Mouse (Mus musculus): ENCODE results near the gene Nubp2. TPM values are rescaled to one million over a fixed set of nuclear protein-coding genes. Genes with fewer than 3 reads are reported as not detected.

The Nubp2 gene
- polyA plus RNA-seq, 1 experiment = 66.5 TPM

DNA sequence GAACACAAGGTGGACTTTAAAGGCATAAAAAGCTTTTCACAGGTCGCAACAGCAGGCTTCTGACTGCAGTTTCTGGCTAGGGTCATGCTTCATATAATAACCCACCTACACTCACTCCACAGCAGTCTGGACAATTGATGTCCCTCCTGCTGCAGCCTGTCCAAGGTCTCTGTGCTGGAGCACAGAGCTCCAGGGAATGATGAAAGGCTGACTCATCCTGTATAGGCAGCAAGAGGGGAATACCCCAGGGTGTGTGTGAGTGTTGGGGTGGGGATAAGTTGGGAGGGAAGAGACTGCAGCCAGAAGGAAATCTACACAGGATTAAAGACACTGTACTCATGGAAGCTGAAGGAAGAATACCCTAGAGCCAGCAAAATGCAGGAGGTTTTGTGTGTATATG lies 43.4 kb upstream of the Nubp2 start:
- Histone ChIP-seq H3K4me3 (ENCODE audit: insufficient read depth, poor library complexity, severe bottlenecking) (no peak overlapping the region), H3K27me3 (ENCODE audit: control insufficient read depth, insufficient read depth, insufficient read length) (no peaks in the 10 kb centered on the region), H3K79me2 (ENCODE audit: control insufficient read depth, insufficient read depth) (peaks cover 87% of the 10 kb centered on the region), H3ac (ENCODE audit: control insufficient read depth, insufficient read length, low read depth) (no peak overlapping the region), H3K36me3 (ENCODE audit: control insufficient read depth, insufficient read depth) (peaks cover 45% of the 10 kb centered on the region), H3K79me3 (ENCODE audit: low read depth) (peaks cover 64% of the 10 kb centered on the region)
- TF ChIP-seq CEBPB (IDR thresholded peaks at IDR 0.05; ENCODE audit: low read depth) (peak; percentile 33), FOSL1 (IDR thresholded peaks at IDR 0.05; ENCODE audit: insufficient read depth, low read length, poor library complexity, severe bottlenecking) (peak; percentile 15), MYOG (IDR thresholded peaks at IDR 0.05; ENCODE audit: control insufficient read depth, extremely low read depth, insufficient read length) (no peak)

DNA sequence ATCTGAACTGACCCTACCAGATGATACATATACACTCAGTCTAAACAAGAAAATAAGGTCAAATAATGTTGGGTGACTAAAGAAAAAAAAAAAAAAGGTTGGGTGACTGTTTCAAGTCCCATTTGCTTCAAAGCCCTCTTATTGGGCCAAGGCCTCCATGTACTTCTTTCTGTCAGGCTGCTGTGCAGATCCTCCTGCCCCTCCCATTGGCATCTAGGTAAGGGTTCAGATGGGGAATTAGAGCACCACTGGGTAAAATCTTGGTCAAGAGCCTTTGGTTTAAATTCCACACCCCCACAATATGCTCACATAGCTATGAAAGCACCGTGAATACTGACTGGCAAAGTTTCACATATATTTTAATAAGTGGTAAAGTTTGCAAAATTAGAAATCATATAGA lies 37.1 kb upstream of the Nubp2 start:
- Histone ChIP-seq H3K27me3 (ENCODE audit: control insufficient read depth, insufficient read depth, insufficient read length) (no peaks in the 10 kb centered on the region), H3K79me3 (ENCODE audit: low read depth) (peaks cover 19% of the 10 kb centered on the region), H3K79me2 (ENCODE audit: control insufficient read depth, insufficient read depth) (peaks cover 24% of the 10 kb centered on the region), H3ac (ENCODE audit: control insufficient read depth, insufficient read length, low read depth) (no peak overlapping the region), H3K36me3 (ENCODE audit: control insufficient read depth, insufficient read depth) (peaks cover 82% of the 10 kb centered on the region), H3K4me3 (ENCODE audit: insufficient read depth, poor library complexity, severe bottlenecking) (no peak overlapping the region)
- no peak for TF ChIP-seq USF1 (IDR thresholded peaks at IDR 0.05; ENCODE audit: low read depth)

DNA sequence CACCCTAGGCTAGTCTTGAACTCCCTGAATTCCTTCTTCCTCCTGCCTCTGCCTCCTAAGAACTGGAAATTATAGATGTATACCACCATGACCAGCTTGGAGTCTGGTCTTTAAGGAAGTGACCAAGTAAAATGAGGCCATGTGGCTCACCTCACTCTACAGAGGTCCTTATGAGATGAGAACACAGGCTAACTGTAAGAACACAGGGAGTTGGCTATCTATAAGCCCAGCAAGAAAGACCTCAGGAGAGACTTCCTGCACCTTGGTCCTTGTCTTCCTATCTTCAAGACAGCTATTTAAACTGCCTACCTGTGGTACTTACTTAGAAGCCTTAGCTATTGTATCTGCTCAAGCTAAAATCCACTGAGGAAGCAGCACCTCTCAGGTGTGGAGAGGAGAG lies 27.8 kb upstream of the Nubp2 start:
- TF ChIP-seq MYOD1 (IDR thresholded peaks at IDR 0.05; ENCODE audit: control insufficient read depth, insufficient read length, low read depth) (no peak), MYOG (IDR thresholded peaks at IDR 0.05; ENCODE audit: control insufficient read depth, extremely low read depth, insufficient read length) (no peak), CEBPB (IDR thresholded peaks at IDR 0.05; ENCODE audit: low read depth) (no peak), CTCF (IDR thresholded peaks at IDR 0.05; ENCODE audit: control insufficient read depth, insufficient read depth, insufficient read length) (no peak), USF1 (IDR thresholded peaks at IDR 0.05; ENCODE audit: low read depth) (no peak), FOSL1 (IDR thresholded peaks at IDR 0.05; ENCODE audit: insufficient read depth, low read length, poor library complexity, severe bottlenecking) (no peak), MAX (IDR thresholded peaks at IDR 0.05) (no peak)
- Histone ChIP-seq H3K27me3 (ENCODE audit: control insufficient read depth, insufficient read depth, insufficient read length) (no peaks in the 10 kb centered on the region), H3K79me2 (ENCODE audit: control insufficient read depth, insufficient read depth) (no peaks in the 10 kb centered on the region), H3K4me3 (ENCODE audit: insufficient read depth, poor library complexity, severe bottlenecking) (no peak overlapping the region), H3K36me3 (ENCODE audit: control insufficient read depth, insufficient read depth) (peaks cover 79% of the 10 kb centered on the region), H3ac (ENCODE audit: control insufficient read depth, insufficient read length, low read depth) (no peak overlapping the region), H3K79me3 (ENCODE audit: low read depth) (no peaks in the 10 kb centered on the region)

DNA sequence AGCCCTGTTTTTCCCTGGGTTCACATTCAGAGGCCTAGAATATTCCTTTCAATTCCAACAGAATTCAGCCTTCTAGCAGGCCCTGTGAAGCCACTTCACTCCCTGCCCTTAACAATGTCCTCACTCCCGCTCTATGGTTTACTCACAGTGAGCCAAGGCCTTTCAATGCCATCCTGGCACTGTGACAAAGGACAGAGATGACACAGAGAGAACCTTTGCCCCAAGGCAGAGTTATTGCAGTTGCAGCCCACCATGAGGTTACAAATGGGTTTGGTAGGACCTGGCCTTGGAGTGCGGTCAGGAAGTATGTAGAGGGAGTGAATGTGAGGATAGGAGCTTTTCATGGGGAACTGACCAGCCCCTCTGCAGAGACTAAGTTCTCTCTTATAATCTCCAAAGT lies 21.4 kb upstream of the Nubp2 start:
- Histone ChIP-seq H3K4me3 (ENCODE audit: insufficient read depth, poor library complexity, severe bottlenecking) (no peak overlapping the region), H3K79me3 (ENCODE audit: low read depth) (no peaks in the 10 kb centered on the region), H3K27me3 (ENCODE audit: control insufficient read depth, insufficient read depth, insufficient read length) (no peaks in the 10 kb centered on the region), H3ac (ENCODE audit: control insufficient read depth, insufficient read length, low read depth) (no peak overlapping the region), H3K79me2 (ENCODE audit: control insufficient read depth, insufficient read depth) (no peaks in the 10 kb centered on the region), H3K36me3 (ENCODE audit: control insufficient read depth, insufficient read depth) (peaks cover 85% of the 10 kb centered on the region)
- TF ChIP-seq MAX (IDR thresholded peaks at IDR 0.05) = no peak
- TF ChIP-seq MYOD1 (IDR thresholded peaks at IDR 0.05; ENCODE audit: control insufficient read depth, insufficient read length, low read depth) = no peak
- TF ChIP-seq MYOG (IDR thresholded peaks at IDR 0.05; ENCODE audit: control insufficient read depth, extremely low read depth, insufficient read length) = no peak
- no peak for TF ChIP-seq CTCF (IDR thresholded peaks at IDR 0.05; ENCODE audit: control insufficient read depth, insufficient read depth, insufficient read length)
- TF ChIP-seq FOSL1 (IDR thresholded peaks at IDR 0.05; ENCODE audit: insufficient read depth, low read length, poor library complexity, severe bottlenecking) = no peak
- TF ChIP-seq USF1 (IDR thresholded peaks at IDR 0.05; ENCODE audit: low read depth) = no peak
- no peak for TF ChIP-seq CEBPB (IDR thresholded peaks at IDR 0.05; ENCODE audit: low read depth)

GRCm38 (mm10) chr17:24903767-24904166 lies 17.6 kb upstream of the Nubp2 start:
- Histone ChIP-seq H3K36me3 (ENCODE audit: control insufficient read depth, insufficient read depth) (peaks cover 86% of the 10 kb centered on the region), H3ac (ENCODE audit: control insufficient read depth, insufficient read length, low read depth) (no peak overlapping the region)
- TF ChIP-seq CTCF (IDR thresholded peaks at IDR 0.05; ENCODE audit: control insufficient read depth, insufficient read depth, insufficient read length) = no peak
- no peak for TF ChIP-seq MAX (IDR thresholded peaks at IDR 0.05)
- TF ChIP-seq CEBPB (IDR thresholded peaks at IDR 0.05; ENCODE audit: low read depth) = no peak
- no peak for TF ChIP-seq USF1 (IDR thresholded peaks at IDR 0.05; ENCODE audit: low read depth)
- TF ChIP-seq MYOD1 (IDR thresholded peaks at IDR 0.05; ENCODE audit: control insufficient read depth, insufficient read length, low read depth) = no peak
- no peak for TF ChIP-seq FOSL1 (IDR thresholded peaks at IDR 0.05; ENCODE audit: insufficient read depth, low read length, poor library complexity, severe bottlenecking)
- no peak for TF ChIP-seq MYOG (IDR thresholded peaks at IDR 0.05; ENCODE audit: control insufficient read depth, extremely low read depth, insufficient read length)

GRCm38 (mm10) chr17:24902671-24903474 lies 16.7 kb upstream of the Nubp2 start:
- TF ChIP-seq MAX (IDR thresholded peaks at IDR 0.05) (no peak), CTCF (IDR thresholded peaks at IDR 0.05; ENCODE audit: control insufficient read depth, insufficient read depth, insufficient read length) (peak; percentile 16)
- H3K4me3 ChIP-seq (ENCODE audit: insufficient read depth, poor library complexity, severe bottlenecking) = no peak overlapping the region
- H3K79me3 ChIP-seq (ENCODE audit: low read depth) = no peaks in the 10 kb centered on the region
- H3K79me2 ChIP-seq (ENCODE audit: control insufficient read depth, insufficient read depth) = no peaks in the 10 kb centered on the region
- H3K36me3 ChIP-seq (ENCODE audit: control insufficient read depth, insufficient read depth) = peaks cover 80% of the 10 kb centered on the region
- H3ac ChIP-seq (ENCODE audit: control insufficient read depth, insufficient read length, low read depth) = no peak overlapping the region
- no peaks in the 10 kb centered on the region for H3K27me3 ChIP-seq (ENCODE audit: control insufficient read depth, insufficient read depth, insufficient read length)

More at GRCm38 (mm10) chr17:24903767-24904166, 17.6 kb upstream of the Nubp2 start:
- Histone ChIP-seq H3K79me3 (ENCODE audit: low read depth) (no peaks in the 10 kb centered on the region), H3K27me3 (ENCODE audit: control insufficient read depth, insufficient read depth, insufficient read length) (no peaks in the 10 kb centered on the region), H3K79me2 (ENCODE audit: control insufficient read depth, insufficient read depth) (no peaks in the 10 kb centered on the region), H3K4me3 (ENCODE audit: insufficient read depth, poor library complexity, severe bottlenecking) (no peak overlapping the region)

All from C2C12 (cell line).